Mouse (Mus musculus) heart, embryonic 15.5 days (tissue): ENCODE results near the gene Gpbp1l1. TPM values are rescaled to one million over a fixed set of nuclear protein-coding genes. Genes with fewer than 3 reads are reported as not detected.

Experiments used
- ATAC-seq: fragments of 200-750 bp; cut with Nextera tagmentation; replicated peaks from 2 replicates; pipeline ENCODE4 v1.8.0; 2017; ENCODE audit warnings: low read depth, moderate TSS enrichment; ENCODE audit not compliant: insufficient number of reproducible peaks, insufficient read depth, low FRiP score
- H3K27ac ChIP-seq: fragments of 300-500 bp; sonication (generic); 2 replicates; pipeline ENCODE4 v1.5.1; 2015; ENCODE audit warnings: mild to moderate bottlenecking, inconsistent platforms
- H3K27me3 ChIP-seq: fragments of 300-500 bp; sonication (generic); 2 replicates; pipeline ENCODE4 v1.6.1; 2015; ENCODE audit warnings: inconsistent platforms
- H3K36me3 ChIP-seq: fragments of 300-500 bp; sonication (generic); 2 replicates; pipeline ENCODE4 v1.6.1; 2015; ENCODE audit warnings: mild to moderate bottlenecking, inconsistent platforms
- H3K4me1 ChIP-seq: fragments of 300-500 bp; sonication (generic); replicated peaks from 2 replicates; pipeline ENCODE4 v1.6.1; 2015; ENCODE audit warnings: inconsistent platforms
- H3K4me2 ChIP-seq: fragments of 300-500 bp; sonication (generic); 2 replicates; pipeline ENCODE4 v1.6.1; 2015; ENCODE audit warnings: inconsistent platforms, mild to moderate bottlenecking, moderate library complexity
- H3K4me3 ChIP-seq: fragments of 300-500 bp; sonication (generic); 2 replicates; pipeline ENCODE4 v1.5.1; 2015; ENCODE audit warnings: mild to moderate bottlenecking, inconsistent platforms
- H3K9ac ChIP-seq: fragments of 300-500 bp; sonication (generic); 2 replicates; pipeline ENCODE4 v1.6.1; 2015; ENCODE audit warnings: mild to moderate bottlenecking, inconsistent platforms
- H3K9me3 ChIP-seq: fragments of 300-500 bp; sonication (generic); replicated peaks from 2 replicates; pipeline ENCODE4 v1.6.1; 2016; ENCODE audit warnings: inconsistent platforms
- WGBS: fragments of 180-500 bp; shearing (Covaris S2); methylation state at CpG from one replicate; pipeline ENCODE4 v1.1.7; 2015; ENCODE audit warnings: mixed read lengths; 5-methylcytosine and 5-hydroxymethylcytosine counted together
- polyA plus RNA-seq: library from polyadenylated mRNA; unstranded; fragments of >200 nt; fragmentation: Nextera tagmentation; extraction: Ambion mirVana; gene quantifications from 2 replicates; pipeline ENCODE4 v1.2.1, GENCODE M21; 2015

Gpbp1l1 gene
- polyA plus RNA-seq, 1 experiment from 2014 or later, result 28.0 TPM

- Histone ChIP-seq H3K4me1 (peaks cover 14% of the 10 kb centered on the region), H3K4me2 (peak within 1 kb of the TSS; percentile 83), H3K27ac (peak within 1 kb of the TSS; percentile 91), H3K36me3 (peaks cover 49% of the 10 kb centered on the region), H3K27me3 (no peaks in the 10 kb centered on the region), H3K9ac (peak within 1 kb of the TSS; percentile 80), H3K9me3 (no peaks in the 10 kb centered on the region), H3K4me3 (peak within 1 kb of the TSS; percentile 79)
- WGBS, result 26% methylated on average over 5 of the region's 5 CpGs
- ATAC-seq, result no peak
Observed at GRCm38 (mm10) chr4:116596379-116596778, 38.9 kb downstream of the Gpbp1l1 start, which contains the start of gene Ccdc17. Gene Ccdc17 (plus strand): TSS chr4:116596654.

DNA sequence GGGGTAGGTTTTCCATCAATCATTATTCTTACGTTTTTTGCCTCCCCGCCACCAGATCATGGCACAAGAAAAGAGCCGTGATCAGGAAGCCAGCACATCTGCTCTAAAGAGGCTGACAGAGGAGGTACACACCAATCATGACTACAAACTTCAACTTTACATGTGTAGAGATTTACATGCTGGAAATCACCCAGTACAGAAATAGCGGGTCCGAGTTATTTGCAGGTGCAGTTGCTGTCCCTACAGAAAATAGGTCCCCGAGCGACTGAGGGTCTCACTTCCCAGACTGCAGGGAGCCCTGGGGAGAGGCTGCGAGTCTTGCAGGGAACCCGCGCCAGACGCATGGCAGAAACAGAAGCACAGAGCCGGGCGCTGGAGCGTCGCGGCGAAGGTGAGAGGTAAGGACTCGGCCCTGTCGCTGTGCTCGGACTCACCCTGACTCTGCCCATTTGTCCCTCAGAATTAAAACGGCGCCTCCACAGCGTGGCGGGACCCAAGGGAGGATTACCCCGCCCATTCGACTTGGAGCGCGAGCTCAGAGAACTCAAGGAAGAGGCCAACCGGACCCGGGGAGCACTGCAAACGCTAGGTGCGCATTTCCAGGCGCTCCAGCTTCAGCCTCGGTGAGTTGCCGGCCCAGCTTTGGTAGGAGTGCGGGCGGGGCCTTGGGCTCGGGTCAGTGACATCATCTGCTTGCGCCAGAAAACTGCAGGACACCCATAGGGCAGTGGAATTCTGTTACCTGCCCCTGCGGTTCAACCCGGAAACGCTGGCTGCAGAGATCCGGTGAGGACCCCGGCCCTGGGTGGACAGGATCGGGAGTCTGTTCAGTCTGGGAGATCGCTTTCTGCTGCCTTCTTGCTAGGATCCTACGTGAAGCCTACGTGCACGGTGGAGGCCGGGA, 39.8 kb downstream of the Gpbp1l1 start:
- under 1% methylated on average over 50 of the region's 50 CpGs for WGBS
- H3K27me3 ChIP-seq, result no peaks in the 10 kb centered on the region
- peak overlapping the region; percentile 83 for H3K4me2 ChIP-seq
- peaks cover 14% of the 10 kb centered on the region for H3K4me1 ChIP-seq
- peaks cover 49% of the 10 kb centered on the region for H3K36me3 ChIP-seq
- peak overlapping the region; percentile 79 for H3K4me3 ChIP-seq
- no peaks in the 10 kb centered on the region for H3K9me3 ChIP-seq
- ATAC-seq, result peak; percentile 93
- H3K27ac ChIP-seq, result peak overlapping the region; percentile 91
- H3K9ac ChIP-seq, result peak overlapping the region; percentile 80

DNA sequence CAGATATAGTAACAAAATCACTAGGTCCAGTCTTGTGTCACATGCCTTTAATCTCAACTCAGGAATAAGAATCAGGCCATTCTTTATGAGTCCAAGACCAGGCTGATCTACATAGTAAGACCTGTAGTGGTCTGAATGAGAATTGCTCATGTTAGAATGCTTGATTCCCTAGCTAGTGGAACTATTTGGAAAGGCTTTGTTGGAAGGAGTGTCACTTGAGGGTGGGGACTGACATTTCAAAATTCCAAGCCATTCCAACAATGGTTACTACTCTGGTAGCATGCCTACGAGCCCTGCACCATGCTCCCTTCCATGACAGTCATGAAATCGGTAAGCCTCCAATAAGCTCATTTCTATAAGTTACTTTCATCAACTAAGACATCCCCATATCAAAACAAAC, 55.2 kb downstream of the Gpbp1l1 start:
- peaks cover 61% of the 10 kb centered on the region for H3K36me3 ChIP-seq
- H3K9me3 ChIP-seq, result no peaks in the 10 kb centered on the region
- 91% methylated on average over 2 of the region's 2 CpGs for WGBS
- H3K4me3 ChIP-seq, result no peak overlapping the region
- H3K4me2 ChIP-seq, result no peak overlapping the region
- H3K9ac ChIP-seq, result no peak overlapping the region
- no peak overlapping the region for H3K27ac ChIP-seq
- H3K4me1 ChIP-seq, result no peaks in the 10 kb centered on the region
- ATAC-seq, result no peak
- no peaks in the 10 kb centered on the region for H3K27me3 ChIP-seq

DNA sequence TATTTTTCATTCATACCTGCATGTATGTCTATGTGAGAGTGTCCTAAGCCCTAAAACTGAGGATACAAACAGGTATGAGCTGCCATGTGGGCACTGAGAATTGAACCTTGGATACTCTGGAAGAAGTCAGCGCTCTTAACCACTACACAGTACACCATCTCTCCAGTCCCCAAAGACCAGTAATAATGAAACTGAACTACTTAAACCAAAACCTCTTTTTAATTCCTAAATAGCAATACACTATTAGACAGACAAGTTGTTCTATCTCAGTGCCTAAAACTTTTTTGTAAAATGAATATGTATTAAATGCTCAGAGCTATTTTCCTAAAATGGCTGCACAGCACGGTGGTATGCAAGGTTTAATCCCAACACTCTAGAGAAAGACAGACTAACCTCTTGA, 57.8 kb downstream of the Gpbp1l1 start:
- 94% methylated on average over 2 of the region's 2 CpGs for WGBS
- H3K36me3 ChIP-seq, result peaks cover 70% of the 10 kb centered on the region
- no peak for ATAC-seq

DNA sequence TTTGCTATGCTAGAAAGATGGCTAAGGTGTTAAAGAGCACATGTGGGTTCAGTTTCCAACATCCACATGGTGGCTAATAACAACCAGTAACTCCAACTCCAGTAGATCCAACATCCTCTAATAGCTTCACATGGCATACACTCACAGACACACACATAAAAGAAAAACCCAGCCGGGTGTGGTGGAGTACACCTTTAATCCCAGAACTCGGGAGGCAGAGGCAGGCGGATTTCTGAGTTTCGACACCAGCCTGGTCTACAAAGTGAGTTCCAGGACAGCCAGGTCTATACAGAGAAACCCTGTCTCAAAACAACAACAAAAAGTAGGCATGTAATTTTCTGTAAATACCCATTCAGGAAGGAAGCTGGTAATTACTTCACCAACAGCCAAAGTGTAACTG, 67.4 kb downstream of the Gpbp1l1 start:
- H3K9ac ChIP-seq, result no peak overlapping the region
- ATAC-seq, result no peak
- no peaks in the 10 kb centered on the region for H3K9me3 ChIP-seq
- H3K36me3 ChIP-seq, result peaks cover 15% of the 10 kb centered on the region
- H3K27me3 ChIP-seq, result no peaks in the 10 kb centered on the region
- no peak overlapping the region for H3K4me3 ChIP-seq
- 89% methylated on average over 4 of the region's 4 CpGs for WGBS
- H3K27ac ChIP-seq, result no peak overlapping the region
- no peak overlapping the region for H3K4me2 ChIP-seq
- peaks cover 17% of the 10 kb centered on the region for H3K4me1 ChIP-seq

More for the DNA sequence above, 57.8 kb downstream of the Gpbp1l1 start:
- no peaks in the 10 kb centered on the region for H3K27me3 ChIP-seq
- H3K4me1 ChIP-seq, result no peaks in the 10 kb centered on the region
- H3K9me3 ChIP-seq, result no peaks in the 10 kb centered on the region
- H3K9ac ChIP-seq, result no peak overlapping the region
- no peak overlapping the region for H3K4me3 ChIP-seq
- H3K4me2 ChIP-seq, result no peak overlapping the region
- H3K27ac ChIP-seq, result no peak overlapping the region

DNA sequence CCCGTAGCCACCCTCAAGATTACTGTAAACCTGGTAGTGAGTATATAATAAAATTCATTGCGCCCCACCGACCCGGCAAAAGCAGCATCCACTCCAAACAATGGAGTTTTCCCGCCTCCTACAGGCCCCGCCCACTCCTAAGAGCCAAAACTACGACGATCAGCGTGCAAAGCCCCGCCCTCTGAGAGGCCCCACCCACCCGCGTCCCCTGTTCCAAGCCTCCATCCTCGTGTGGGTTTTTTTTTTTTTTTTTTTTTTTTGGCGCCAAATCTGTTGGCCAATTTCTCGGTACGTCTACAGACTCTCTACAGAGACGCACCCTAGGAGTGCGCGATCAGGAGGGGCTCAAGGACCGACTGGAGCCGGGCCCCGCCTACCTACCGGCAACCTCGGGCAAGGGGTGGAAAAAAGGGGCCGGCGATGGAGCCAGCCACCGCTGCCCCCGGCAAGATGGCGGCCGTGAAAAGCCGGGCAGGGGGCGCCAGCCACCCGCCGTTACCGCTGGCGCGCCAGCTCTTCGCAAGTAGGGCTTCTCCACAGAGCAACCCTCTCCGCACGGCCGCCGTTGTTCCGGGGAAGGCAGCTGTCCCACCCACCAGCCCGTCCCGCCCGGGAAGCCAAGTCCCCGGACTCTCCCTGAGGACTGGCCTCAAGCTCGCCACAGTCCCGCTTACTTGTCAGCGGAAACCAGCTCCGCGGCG, 69.3 kb downstream of the Gpbp1l1 start:
- WGBS, result under 1% methylated on average over 53 of the region's 53 CpGs
- H3K4me3 ChIP-seq, result peak overlapping the region; percentile 97
- peak overlapping the region; percentile 91 for H3K9ac ChIP-seq
- H3K4me2 ChIP-seq, result peak overlapping the region; percentile 84
- peak overlapping the region; percentile 97 for H3K27ac ChIP-seq
- peaks cover 17% of the 10 kb centered on the region for H3K4me1 ChIP-seq
- H3K27me3 ChIP-seq, result no peaks in the 10 kb centered on the region
- no peaks in the 10 kb centered on the region for H3K9me3 ChIP-seq
- H3K36me3 ChIP-seq, result peaks cover 5% of the 10 kb centered on the region; the same call in 1 of the 2 replicates
- ATAC-seq, result peak; percentile 80

- H3K27me3 ChIP-seq, result no peaks in the 10 kb centered on the region
- peak; percentile 89 for ATAC-seq
- peaks cover 17% of the 10 kb centered on the region for H3K4me1 ChIP-seq
- peaks cover 4% of the 10 kb centered on the region; the same call in 1 of the 2 replicates for H3K36me3 ChIP-seq
- peak overlapping the region; percentile 91 for H3K9ac ChIP-seq
- 0% methylated on average over 13 of the region's 13 CpGs for WGBS
- no peaks in the 10 kb centered on the region for H3K9me3 ChIP-seq
- H3K27ac ChIP-seq, result peak overlapping the region; percentile 97
- H3K4me3 ChIP-seq, result peak overlapping the region; percentile 97
- peak overlapping the region; percentile 84 for H3K4me2 ChIP-seq
Observed at GRCm38 (mm10) chr4:116627359-116627716, 69.9 kb downstream of the Gpbp1l1 start.

GRCm38 (mm10) chr4:116627722-116628662, 70.5 kb downstream of the Gpbp1l1 start, which contains the start of gene Nasp:
Gene Nasp (minus strand): TSS chr4:116627941.
- peak within 1 kb of the TSS; percentile 97 for H3K27ac ChIP-seq
- H3K36me3 ChIP-seq, result peaks cover 4% of the 10 kb centered on the region; the same call in 1 of the 2 replicates
- WGBS, result 8% methylated on average over 23 of the region's 23 CpGs
- peak within 1 kb of the TSS; percentile 84 for H3K4me2 ChIP-seq
- no peaks in the 10 kb centered on the region for H3K27me3 ChIP-seq
- peaks cover 17% of the 10 kb centered on the region for H3K4me1 ChIP-seq
- H3K9ac ChIP-seq, result peak within 1 kb of the TSS; percentile 91
- H3K9me3 ChIP-seq, result no peaks in the 10 kb centered on the region
- peak; percentile 83 for ATAC-seq
- peak within 1 kb of the TSS; percentile 97 for H3K4me3 ChIP-seq

GRCm38 (mm10) chr4:116635197-116635596, 77.7 kb downstream of the Gpbp1l1 start:
- Histone ChIP-seq H3K4me3 (no peak overlapping the region), H3K27me3 (no peaks in the 10 kb centered on the region), H3K4me1 (no peaks in the 10 kb centered on the region), H3K36me3 (peaks cover 46% of the 10 kb centered on the region), H3K9me3 (no peaks in the 10 kb centered on the region), H3K4me2 (no peak overlapping the region), H3K9ac (no peak overlapping the region), H3K27ac (no peak overlapping the region)
- WGBS, result 96% methylated on average over 1 of the region's 1 CpGs
- ATAC-seq, result no peak

GRCm38 (mm10) chr4:116638821-116639220, 81.4 kb downstream of the Gpbp1l1 start:
- no peaks in the 10 kb centered on the region for H3K9me3 ChIP-seq
- H3K27me3 ChIP-seq, result no peaks in the 10 kb centered on the region
- H3K4me3 ChIP-seq, result no peak overlapping the region
- no peak overlapping the region for H3K27ac ChIP-seq
- no peak for ATAC-seq
- no peak overlapping the region for H3K4me2 ChIP-seq
- 91% methylated on average over 6 of the region's 6 CpGs for WGBS
- H3K36me3 ChIP-seq, result peaks cover 78% of the 10 kb centered on the region
- no peak overlapping the region for H3K9ac ChIP-seq
- H3K4me1 ChIP-seq, result no peaks in the 10 kb centered on the region
